Mouse (Mus musculus) ES-CJ7 (cell line): ENCODE measurements around the gene Pramel3.
"Not testable (repeated sequence)": the region's sequence is repeated elsewhere in the genome, so short reads cannot be mapped to it uniquely, and the experiment has no call there.

Experiments
- DNase-seq: peaks from one replicate; pipeline ENCODE4 v3.0.0; 2011; ENCODE audit warnings: low read depth, low spot score

Gene Pramel3

GRCm38 (mm10) chrX:135302007-135302406, at the start of gene Pramel3:
TSS of gene Pramel3 (plus strand) at chrX:135302307.
- DNase-seq, result not testable (repeated sequence)

GRCm38 (mm10) chrX:135360685-135361084, 58.6 kb downstream of the Pramel3 start:
- DNase-seq, result not testable (repeated sequence)

GRCm38 (mm10) chrX:135361943-135362342, 59.8 kb downstream of the Pramel3 start:
- not testable (repeated sequence) for DNase-seq
